Mouse (Mus musculus) ES-Bruce4 (cell line): Measurements from ENCODE around the gene Filip1l. TPM values are rescaled to one million over a fixed set of nuclear protein-coding genes. Genes with fewer than 3 reads are reported as not detected.

Experiments used
- H3K27ac ChIP-seq: 2 replicates; pipeline ENCODE4 v1.5.1; 2012; ENCODE audit warnings: low read length, inconsistent platforms; ENCODE audit not compliant: insufficient read depth
- H3K27me3 ChIP-seq: 2 replicates; pipeline ENCODE4 v1.6.1; 2012; ENCODE audit warnings: mild to moderate bottlenecking, low read length, inconsistent platforms; ENCODE audit not compliant: control insufficient read depth, poor library complexity, insufficient read depth, severe bottlenecking
- H3K36me3 ChIP-seq: 2 replicates; pipeline ENCODE4 v1.6.1; 2012; ENCODE audit warnings: inconsistent platforms, mild to moderate bottlenecking, low read length, moderate library complexity; ENCODE audit not compliant: control insufficient read depth, poor library complexity, insufficient read depth, severe bottlenecking
- H3K4me1 ChIP-seq: one replicate; pipeline ENCODE4 v1.8.1; 2011; ENCODE audit warnings: low read length; ENCODE audit not compliant: control insufficient read depth, insufficient read depth
- H3K4me3 ChIP-seq: 2 replicates; pipeline ENCODE4 v1.5.1; 2011; ENCODE audit warnings: low read depth, mild to moderate bottlenecking, low read length
- H3K9ac ChIP-seq: 2 replicates; pipeline ENCODE4 v1.6.1; 2012; ENCODE audit warnings: low read depth, mild to moderate bottlenecking, inconsistent platforms; ENCODE audit not compliant: poor library complexity, severe bottlenecking
- H3K9me3 ChIP-seq: replicated peaks from 2 replicates; pipeline ENCODE4 v1.6.1; 2012; ENCODE audit warnings: mild to moderate bottlenecking, low read length, inconsistent platforms; ENCODE audit not compliant: control insufficient read depth, poor library complexity, insufficient read depth, severe bottlenecking
- CTCF ChIP-seq: IDR thresholded peaks from one replicate; pipeline ENCODE4 v1.8.1; 2011; ENCODE audit warnings: low read depth, low read length
- EP300 ChIP-seq: IDR thresholded peaks from 2 replicates; pipeline ENCODE4 v1.6.1; 2011; ENCODE audit warnings: low read depth, low read length; ENCODE audit not compliant: insufficient read depth
- POLR2A ChIP-seq: IDR thresholded peaks from one replicate; pipeline ENCODE4 v1.8.1; 2011; ENCODE audit warnings: low read length; ENCODE audit not compliant: insufficient read depth
- polyA plus RNA-seq: library from polyadenylated mRNA; stranded (reverse); fragments of >200 nt; gene quantifications from 2 replicates; pipeline ENCODE4 v1.2.4, GENCODE M21; 2011; ENCODE audit warnings: low read depth; ENCODE audit not compliant: missing spikeins, insufficient read depth, insufficient read length

Filip1l gene
- polyA plus RNA-seq, 1 experiment = 2.0 TPM

- H3K36me3 ChIP-seq = no peaks in the 10 kb centered on the region
- TF ChIP-seq EP300 = no peak
- no peak for TF ChIP-seq POLR2A
- TF ChIP-seq CTCF = no peak
- H3K9me3 ChIP-seq = no peaks in the 10 kb centered on the region
- peak overlapping the region; percentile 71 for H3K4me3 ChIP-seq
- peak overlapping the region; percentile 92 for H3K9ac ChIP-seq
- H3K4me1 ChIP-seq = no peaks in the 10 kb centered on the region
- H3K27me3 ChIP-seq = no peaks in the 10 kb centered on the region
- no peak overlapping the region for H3K27ac ChIP-seq
Observed at GRCm38 (mm10) chr16:57549061-57550037, 196.5 kb downstream of the Filip1l start.

- no peak overlapping the region for H3K4me3 ChIP-seq
- no peak for TF ChIP-seq CTCF
- no peak for TF ChIP-seq POLR2A
- no peak for TF ChIP-seq EP300
- H3K27me3 ChIP-seq = no peaks in the 10 kb centered on the region
- H3K4me1 ChIP-seq = no peaks in the 10 kb centered on the region
- no peak overlapping the region for H3K9ac ChIP-seq
- H3K36me3 ChIP-seq = no peaks in the 10 kb centered on the region
- no peak overlapping the region for H3K27ac ChIP-seq
- no peaks in the 10 kb centered on the region for H3K9me3 ChIP-seq
Observed at GRCm38 (mm10) chr16:57550088-57550487, 197.2 kb downstream of the Filip1l start.

- Histone ChIP-seq H3K9me3 (no peaks in the 10 kb centered on the region), H3K36me3 (no peaks in the 10 kb centered on the region), H3K27me3 (no peaks in the 10 kb centered on the region), H3K27ac (no peak overlapping the region), H3K4me3 (no peak overlapping the region), H3K9ac (no peak overlapping the region), H3K4me1 (no peaks in the 10 kb centered on the region)
- no peak for TF ChIP-seq EP300
- no peak for TF ChIP-seq POLR2A
- no peak for TF ChIP-seq CTCF
Observed at GRCm38 (mm10) chr16:57550817-57551216, 197.9 kb downstream of the Filip1l start.

GRCm38 (mm10) chr16:57551617-57552016 is 198.7 kb downstream of the Filip1l start:
- H3K36me3 ChIP-seq = no peaks in the 10 kb centered on the region
- H3K9ac ChIP-seq = no peak overlapping the region
- H3K4me3 ChIP-seq = no peak overlapping the region
- H3K4me1 ChIP-seq = no peaks in the 10 kb centered on the region
- no peaks in the 10 kb centered on the region for H3K27me3 ChIP-seq
- no peak for TF ChIP-seq POLR2A
- no peak for TF ChIP-seq CTCF
- no peak for TF ChIP-seq EP300
- H3K27ac ChIP-seq = no peak overlapping the region
- no peaks in the 10 kb centered on the region for H3K9me3 ChIP-seq

GRCm38 (mm10) chr16:57552709-57553108 is 199.8 kb downstream of the Filip1l start:
- Histone ChIP-seq H3K9ac (no peak overlapping the region), H3K9me3 (no peaks in the 10 kb centered on the region), H3K36me3 (no peaks in the 10 kb centered on the region), H3K27me3 (no peaks in the 10 kb centered on the region), H3K4me3 (no peak overlapping the region), H3K4me1 (no peaks in the 10 kb centered on the region), H3K27ac (no peak overlapping the region)
- TF ChIP-seq EP300 (no peak), CTCF (no peak), POLR2A (no peak)

GRCm38 (mm10) chr16:57553235-57553634 is 200.3 kb downstream of the Filip1l start:
- Histone ChIP-seq H3K4me3 (no peak overlapping the region), H3K9ac (no peak overlapping the region), H3K27ac (no peak overlapping the region), H3K9me3 (no peaks in the 10 kb centered on the region), H3K4me1 (no peaks in the 10 kb centered on the region), H3K27me3 (no peaks in the 10 kb centered on the region), H3K36me3 (no peaks in the 10 kb centered on the region)
- TF ChIP-seq EP300 (no peak), CTCF (no peak), POLR2A (no peak)
